Mouse (Mus musculus): ENCODE data around the gene D930048N14Rik.
A peak's percentile ranks its signal among the peaks of the same experiment; 100 is the strongest.

DNA sequence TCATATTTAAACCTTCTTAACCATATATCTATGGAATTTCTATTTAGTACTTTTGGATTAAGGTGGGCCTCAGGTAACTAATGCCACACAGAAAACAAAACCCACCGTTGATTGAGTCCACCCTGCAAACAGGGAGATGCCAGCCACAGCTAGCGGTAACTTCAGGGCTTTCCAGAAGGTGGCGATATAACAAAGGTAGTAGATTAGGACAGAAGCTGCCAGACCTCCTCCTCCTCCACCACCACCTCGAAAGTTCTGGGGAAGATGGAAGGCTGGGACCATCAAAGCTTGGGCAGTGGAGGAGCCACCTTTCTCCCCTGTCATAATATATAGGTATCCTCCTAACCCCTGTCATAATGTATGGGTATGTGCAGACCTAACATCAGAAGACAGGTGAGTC lies 33.1 kb upstream of the D930048N14Rik start:
- TF ChIP-seq CTCF (conservative IDR thresholded peaks at IDR 0.05; ENCODE audit: low read length) = peak; percentile 81
- TF ChIP-seq POU5F1 (IDR thresholded peaks at IDR 0.05; ENCODE audit: borderline replicate concordance, low read length) = no peak
- TF ChIP-seq NANOG (IDR thresholded peaks at IDR 0.05; ENCODE audit: borderline replicate concordance, low read length) = no peak
